Mouse (Mus musculus) myocyte (in vitro differentiated cells): ENCODE measurements at regions not wholly inside any gene's neighbourhood (a gene's known extent, or its start where the extent isn't known, plus 50 kb on each side); places are given as distances from the start of the nearest gene placed in this dataset.

ENCODE experiments used
- CEBPB ChIP-seq: IDR thresholded peaks from 2 replicates; pipeline ENCODE4 v1.6.1; 2011; ENCODE audit warnings: mild to moderate bottlenecking, moderate library complexity; ENCODE audit not compliant: poor library complexity, insufficient read depth, severe bottlenecking
- E2F4 ChIP-seq: IDR thresholded peaks from one replicate; pipeline ENCODE4 v1.6.1; 2011; ENCODE audit warnings: mild to moderate bottlenecking, control low read depth, moderate library complexity; ENCODE audit not compliant: insufficient read depth
- MAX ChIP-seq: IDR thresholded peaks from one replicate; pipeline ENCODE4 v1.6.1; 2011; ENCODE audit warnings: low read depth, mild to moderate bottlenecking, control low read depth
- MYOG ChIP-seq, 3 experiments: IDR thresholded peaks; one replicate each; pipeline ENCODE4 v1.6.1; 2011; ENCODE audit warnings: control low read depth in 2 of 3, low read depth in 2 of 3, mild to moderate bottlenecking in 2 of 3; ENCODE audit not compliant: insufficient read length in 2 of 3, control insufficient read depth in 1 of 3, insufficient read depth in 1 of 3
- POLR2A ChIP-seq: IDR thresholded peaks from one replicate; pipeline ENCODE4 v1.6.1; 2011; ENCODE audit warnings: low read depth, mild to moderate bottlenecking, control low read depth, moderate library complexity; ENCODE audit not compliant: insufficient read length
- REST ChIP-seq: IDR thresholded peaks from one replicate; pipeline ENCODE4 v1.6.1; 2011; ENCODE audit warnings: mild to moderate bottlenecking, control low read depth, moderate library complexity; ENCODE audit not compliant: insufficient read depth, insufficient read length
- TCF3 ChIP-seq: IDR thresholded peaks from one replicate; pipeline ENCODE4 v1.6.1; 2011; ENCODE audit warnings: low read depth, control low read depth; ENCODE audit not compliant: insufficient read length
- USF1 ChIP-seq: IDR thresholded peaks from one replicate; pipeline ENCODE4 v1.6.1; 2011; ENCODE audit warnings: low read depth, mild to moderate bottlenecking, control low read depth, moderate library complexity

GRCm38 (mm10) chr3:82261976-82262375, 95.9 kb upstream of the Map9 start:
- TF ChIP-seq REST (no peak), CEBPB (no peak), USF1 (no peak), POLR2A (no peak), MAX (no peak), TCF3 (no peak), E2F4 (no peak), MYOG (IDR thresholded peaks at IDR 0.05; ENCODE audit: control insufficient read depth in 1 of 3, insufficient read depth in 1 of 3, insufficient read length in 2 of 3, low read depth in 2 of 3) (no peak)
